Mouse (Mus musculus): ENCODE measurements around the gene Strada.

Gene Strada

DNA sequence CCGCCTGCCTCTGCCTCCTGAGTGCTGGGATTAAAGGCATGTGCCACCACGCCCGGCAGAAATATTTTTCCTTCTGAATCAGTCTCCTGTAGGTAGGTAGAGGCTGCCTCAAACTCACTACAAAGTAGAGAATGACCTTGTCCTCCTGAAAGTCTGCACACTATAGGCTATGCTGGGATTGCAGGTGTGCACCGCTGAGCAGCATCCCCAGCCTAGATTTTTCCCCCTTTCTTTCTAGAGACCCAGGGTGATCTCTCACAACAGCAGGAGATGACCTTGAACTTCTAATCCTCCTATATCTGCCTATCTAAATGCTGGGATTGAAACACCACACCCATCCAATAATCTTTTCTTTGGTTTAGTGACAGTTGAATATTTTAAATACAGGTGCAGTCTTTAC lies 14.6 kb downstream of the Strada start:
- DNase-seq (ENCODE audit: low read depth), result no peak

- DNase-seq (ENCODE audit: low read depth), result no peak
These were observed 21.5 kb downstream of the Strada start for GRCm38 (mm10) chr11:106180449-106180801.

- no peak for DNase-seq (ENCODE audit: low read depth)
These were observed 22.1 kb downstream of the Strada start for GRCm38 (mm10) chr11:106179711-106180448.

DNA sequence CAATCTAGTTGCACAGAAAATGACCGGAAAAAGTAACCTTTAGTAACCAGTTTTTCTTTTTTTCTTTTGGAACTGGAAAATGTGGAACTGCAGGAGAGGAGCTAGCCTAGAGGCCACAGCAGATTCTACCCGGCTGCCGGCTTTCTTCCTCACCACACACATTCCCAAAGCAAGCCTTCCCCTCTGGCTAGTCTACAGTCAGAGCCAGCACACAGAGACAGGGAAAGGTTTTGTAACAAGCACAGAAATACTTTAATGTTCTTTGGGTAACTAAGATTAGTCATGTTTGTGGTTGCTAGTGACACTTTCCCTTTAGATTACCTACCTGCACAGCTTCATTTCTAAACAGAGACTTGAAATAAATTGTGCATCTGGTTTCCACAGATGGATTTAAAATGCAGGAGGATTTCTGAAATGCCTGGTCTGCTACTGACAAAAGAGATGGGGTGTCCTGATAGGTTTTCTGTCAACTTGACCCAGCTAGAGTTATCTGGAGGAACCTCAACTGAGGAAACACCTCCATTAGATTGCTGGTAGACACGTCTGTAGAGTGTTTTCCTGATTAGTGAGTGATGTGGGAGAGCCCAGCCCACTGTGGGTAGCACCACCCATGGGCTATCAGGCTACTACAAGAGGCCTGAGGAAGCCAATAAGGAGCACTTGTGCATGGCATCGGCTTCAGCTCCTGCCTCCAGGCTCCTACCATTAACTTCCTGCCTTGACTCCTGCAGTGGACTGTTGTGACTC lies 23.8 kb downstream of the Strada start:
- DNase-seq (ENCODE audit: low read depth), result no peak

GRCm38 (mm10) chr11:106176372-106176771 lies 25.6 kb downstream of the Strada start:
- DNase-seq (ENCODE audit: low read depth), result no peak

- DNase-seq (ENCODE audit: low read depth), result no peak
These were observed 26.9 kb downstream of the Strada start for GRCm38 (mm10) chr11:106175081-106175480.

GRCm38 (mm10) chr11:106174372-106174771 lies 27.6 kb downstream of the Strada start:
- DNase-seq (ENCODE audit: low read depth), result no peak

GRCm38 (mm10) chr11:106173228-106173627 lies 28.7 kb downstream of the Strada start:
- no peak for DNase-seq (ENCODE audit: low read depth)

DNA sequence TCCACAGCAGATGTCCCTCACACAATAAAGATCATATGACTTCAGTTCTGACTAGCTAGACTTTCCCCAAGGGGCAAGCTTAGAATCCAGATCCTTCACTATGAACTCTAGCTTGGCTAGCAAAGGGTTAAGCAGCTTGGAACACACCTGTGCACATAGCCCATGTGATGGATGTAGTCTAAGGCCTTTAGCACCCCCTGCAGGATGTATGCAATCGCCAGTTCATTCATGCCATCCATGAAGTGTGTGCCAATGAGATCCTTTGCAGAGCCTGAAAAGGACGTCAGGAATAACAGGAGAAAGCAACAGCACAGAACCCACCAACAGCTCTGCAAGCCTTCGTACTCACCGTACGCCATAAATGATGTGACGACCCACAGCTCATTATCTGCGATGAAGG lies 31.2 kb downstream of the Strada start:
- DNase-seq (ENCODE audit: low read depth), result peak; percentile 90

DNA sequence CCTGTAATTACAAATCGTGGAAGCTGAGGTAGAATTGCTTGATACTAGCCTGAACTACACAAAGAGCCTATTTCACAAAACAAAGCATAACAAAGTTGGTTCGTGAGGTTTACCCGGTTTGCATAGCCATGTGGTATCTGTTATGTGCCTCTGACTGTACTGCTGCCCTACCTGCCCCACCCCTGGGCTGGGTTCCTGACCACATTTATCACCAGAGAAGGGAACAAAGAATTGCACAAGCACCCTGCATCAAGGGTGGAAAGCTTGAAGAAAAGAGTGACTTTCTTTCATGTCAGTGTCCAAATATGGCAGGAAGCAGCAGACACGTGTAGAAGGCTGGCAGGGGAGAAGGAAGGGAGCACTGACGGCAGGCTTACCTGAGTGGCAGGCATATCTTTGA lies 34.5 kb downstream of the Strada start:
- DNase-seq (ENCODE audit: low read depth), result peak; percentile 92

GRCm38 (mm10) chr11:106164601-106165180 lies 37.3 kb downstream of the Strada start:
- DNase-seq (ENCODE audit: low read depth), result no peak

GRCm38 (mm10) chr11:106163546-106163945 lies 38.4 kb downstream of the Strada start:
- DNase-seq (ENCODE audit: low read depth), result peak; percentile 25

- DNase-seq (ENCODE audit: low read depth), result peak; percentile 40
These were observed 39.7 kb downstream of the Strada start for GRCm38 (mm10) chr11:106162237-106162636.

- DNase-seq (ENCODE audit: low read depth), result peak; percentile 82
These were observed 40.9 kb downstream of the Strada start, which contains the start of the genes Gm10840 and Limd2 for GRCm38 (mm10) chr11:106160841-106161721. TSS of gene Gm10840 (plus strand) at chr11:106160850. TSS of gene Limd2 (minus strand) at chr11:106160860.

DNA sequence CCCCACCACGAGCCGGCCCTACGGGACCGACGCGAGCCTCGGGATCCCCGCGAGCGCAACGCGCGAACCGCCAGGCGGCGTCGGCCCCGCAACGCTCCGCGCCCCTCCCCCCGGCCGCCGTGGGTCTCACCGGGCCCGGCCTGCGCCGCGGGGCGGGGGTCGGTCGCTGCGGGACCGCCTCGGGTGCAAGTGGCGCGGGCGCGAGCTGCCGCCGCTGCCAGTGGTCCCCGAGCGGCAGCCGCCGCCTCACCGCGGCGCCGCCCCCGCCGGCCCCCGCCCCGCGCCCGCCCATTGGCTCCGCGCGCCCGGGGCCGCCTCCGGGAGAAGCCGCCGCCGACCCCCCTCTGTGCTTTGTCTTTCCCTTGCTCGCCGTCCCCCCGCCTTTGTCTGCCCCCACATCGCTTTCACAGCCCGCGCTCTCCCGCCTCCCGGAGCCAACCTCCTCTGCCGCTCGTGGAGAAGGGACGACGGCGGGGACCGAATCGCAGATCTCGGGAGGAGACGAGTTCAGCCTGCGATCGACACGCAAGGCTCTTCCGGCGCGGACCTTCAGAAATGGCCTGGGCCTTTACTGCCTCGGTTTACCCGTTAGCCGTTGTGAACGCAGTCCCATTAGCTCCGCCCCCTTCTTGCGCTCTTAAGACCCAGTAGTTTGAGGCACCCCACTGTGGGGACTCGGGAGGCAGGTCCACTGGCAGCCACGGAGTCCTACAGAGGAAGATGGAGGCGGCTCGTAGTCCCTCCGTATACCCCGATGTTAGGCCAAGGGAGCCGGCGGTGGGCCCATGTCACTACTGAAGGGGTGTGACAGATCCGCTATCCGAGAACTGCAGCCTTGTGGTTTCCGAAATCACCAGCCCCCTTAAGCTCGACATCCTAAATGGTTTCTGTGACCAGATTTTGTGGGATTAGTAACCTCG lies 41.8 kb downstream of the Strada start:
- DNase-seq (ENCODE audit: low read depth), result peak; percentile 83

DNA sequence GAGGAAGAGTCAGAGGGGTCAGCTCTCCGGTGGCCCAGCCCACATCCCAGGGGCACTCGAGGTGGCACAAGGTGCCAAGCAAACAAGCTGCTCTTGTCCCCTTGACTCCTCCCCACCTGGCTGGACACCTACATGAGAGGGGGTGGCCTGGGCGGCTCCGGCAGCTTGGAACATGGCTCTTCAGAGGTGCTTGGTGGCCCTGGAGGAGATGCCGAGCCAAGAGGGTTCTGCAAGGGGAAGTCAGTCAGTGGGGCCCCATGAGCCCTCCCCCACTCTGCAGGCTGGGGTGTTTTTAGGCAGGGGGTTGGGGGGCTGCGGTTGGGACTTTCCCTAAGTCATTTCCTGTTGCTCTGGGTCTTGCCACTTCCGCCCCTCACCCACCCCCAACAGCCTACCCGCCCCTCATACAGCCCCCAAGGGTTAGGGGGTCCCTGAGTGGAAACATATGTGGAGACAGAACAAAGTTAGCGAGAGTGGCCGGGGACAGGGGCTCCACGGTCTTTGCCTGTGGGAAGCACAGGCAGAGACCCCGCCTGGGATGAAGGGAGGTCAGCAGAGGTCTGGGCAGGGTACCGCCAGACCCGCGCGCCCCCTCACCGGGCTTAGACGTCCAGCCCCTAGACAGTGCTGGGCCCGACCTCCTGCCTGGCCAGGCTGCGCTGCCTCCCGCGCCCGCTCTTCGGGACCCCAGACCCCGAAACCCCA lies 42.6 kb downstream of the Strada start:
- peak; percentile 93 for DNase-seq (ENCODE audit: low read depth)

- DNase-seq (ENCODE audit: low read depth), result no peak
These were observed 43.1 kb downstream of the Strada start for GRCm38 (mm10) chr11:106158930-106159215.

- DNase-seq (ENCODE audit: low read depth), result peak; percentile 88
These were observed 43.7 kb downstream of the Strada start for GRCm38 (mm10) chr11:106158081-106158929.

- peak; percentile 48 for DNase-seq (ENCODE audit: low read depth)
These were observed 44.8 kb downstream of the Strada start for GRCm38 (mm10) chr11:106157154-106157553.

- DNase-seq (ENCODE audit: low read depth), result peak; percentile 36
These were observed 45.7 kb downstream of the Strada start for GRCm38 (mm10) chr11:106156257-106156656.

All from naive thymus-derived CD4-positive, alpha-beta T cell, adult 2 months (primary cell).